Mouse (Mus musculus): ENCODE results near the gene Trp53i11.

DNA sequence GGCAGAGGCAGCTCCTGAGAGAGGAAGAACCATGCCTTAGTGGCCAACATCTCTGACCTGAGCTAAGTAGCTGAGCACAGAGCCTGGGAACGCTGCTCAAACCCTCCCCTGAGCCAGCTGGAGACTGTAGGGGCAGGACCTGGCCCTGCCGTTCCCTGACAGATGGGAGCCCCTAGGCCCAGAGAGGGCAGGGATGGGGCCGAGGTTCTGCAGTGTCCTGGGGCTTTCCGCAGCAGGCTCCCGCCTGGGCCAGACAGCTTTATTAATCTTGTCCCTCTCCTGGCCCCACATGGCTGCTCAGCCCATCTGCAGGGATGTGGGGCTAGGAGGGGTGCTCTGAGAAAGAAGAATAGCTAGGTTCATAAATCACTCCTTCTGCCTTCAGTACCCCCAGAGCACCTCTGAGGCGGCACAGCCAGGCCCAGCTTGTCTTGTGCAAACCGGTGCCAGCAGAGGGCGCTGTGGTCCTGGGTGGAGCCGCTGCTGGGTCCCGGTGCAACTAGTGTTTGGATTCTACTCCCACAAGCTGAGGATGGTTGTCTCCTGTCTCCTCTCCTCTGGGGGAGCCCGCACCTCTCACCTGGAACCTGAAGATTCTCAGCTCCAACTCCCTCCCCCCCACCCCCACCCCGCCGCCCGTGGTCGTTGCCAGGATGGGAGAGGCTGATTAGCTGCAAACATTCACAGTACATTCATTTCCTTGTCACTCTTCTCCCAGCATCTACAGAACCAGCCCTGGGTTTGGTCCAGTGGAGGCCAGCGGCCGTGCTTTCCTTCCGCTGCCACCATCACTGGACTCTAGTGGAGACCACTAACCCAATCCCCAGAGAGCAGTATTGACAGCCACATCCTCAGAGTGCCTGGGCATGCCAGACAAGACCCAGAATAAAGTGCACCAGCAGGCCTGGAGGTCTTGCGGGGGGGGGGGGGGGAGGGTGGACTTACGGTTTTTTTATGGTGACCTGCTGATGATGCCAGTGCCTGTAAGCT lies 39.6 kb downstream of the Trp53i11 start:
- peak; percentile 72 for TF ChIP-seq CTCF (IDR thresholded peaks at IDR 0.05; ENCODE audit: extremely low read depth, insufficient read length, insufficient replicate concordance, low read depth, low read length)
- no peak for TF ChIP-seq POLR2A (IDR thresholded peaks at IDR 0.05; ENCODE audit: low read depth, low read length)
